Mouse (Mus musculus): Measurements from ENCODE around the gene Hoxa7. TPM values are rescaled to one million over a fixed set of nuclear protein-coding genes. Genes with fewer than 3 reads are reported as not detected.

Gene Hoxa7
- total RNA-seq, 2 experiments from 2014 or later = not detected

DNA sequence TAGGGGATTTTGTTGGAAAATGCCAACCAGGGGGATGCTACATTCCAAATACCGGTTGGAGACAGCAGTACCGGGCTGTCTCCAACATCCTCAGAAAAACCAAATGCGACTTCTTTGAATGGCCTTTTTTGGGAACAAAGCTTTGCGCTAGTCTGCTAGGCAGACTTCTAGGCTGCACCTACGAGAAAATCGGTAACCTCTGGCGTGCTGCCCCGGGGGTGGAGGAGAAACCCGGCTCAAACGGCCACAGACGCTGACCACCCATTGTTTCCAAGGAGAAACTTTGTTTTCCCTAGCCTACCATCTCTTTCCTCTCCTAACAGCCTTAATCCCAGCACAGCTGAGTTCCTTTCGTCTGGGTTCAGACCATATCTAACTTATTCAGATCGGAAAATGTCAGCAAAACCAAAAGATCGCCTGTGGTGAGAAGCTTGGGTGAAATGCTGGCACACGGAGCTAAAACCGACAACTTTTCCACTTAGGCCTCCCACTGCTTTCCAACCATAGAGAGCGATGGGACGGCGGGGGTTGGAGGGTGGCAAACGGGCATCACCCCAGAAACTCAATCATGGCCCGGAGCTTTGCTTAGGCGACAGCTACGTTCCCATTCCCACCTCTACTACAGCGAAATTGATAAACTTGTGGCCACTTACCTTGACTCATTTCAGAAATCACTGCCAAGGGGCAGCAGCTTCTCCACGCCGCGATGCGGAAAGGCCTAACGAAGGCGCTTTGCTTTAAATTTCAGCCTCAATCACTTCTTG lies 18.2 kb upstream of the Hoxa7 start:
- DNase-seq (ENCODE audit: low spot score in 2 of 2) = no peak

GRCm38 (mm10) chr6:52238976-52239375 lies 17.3 kb upstream of the Hoxa7 start:
- DNase-seq (ENCODE audit: low spot score in 2 of 2) = no peak

DNA sequence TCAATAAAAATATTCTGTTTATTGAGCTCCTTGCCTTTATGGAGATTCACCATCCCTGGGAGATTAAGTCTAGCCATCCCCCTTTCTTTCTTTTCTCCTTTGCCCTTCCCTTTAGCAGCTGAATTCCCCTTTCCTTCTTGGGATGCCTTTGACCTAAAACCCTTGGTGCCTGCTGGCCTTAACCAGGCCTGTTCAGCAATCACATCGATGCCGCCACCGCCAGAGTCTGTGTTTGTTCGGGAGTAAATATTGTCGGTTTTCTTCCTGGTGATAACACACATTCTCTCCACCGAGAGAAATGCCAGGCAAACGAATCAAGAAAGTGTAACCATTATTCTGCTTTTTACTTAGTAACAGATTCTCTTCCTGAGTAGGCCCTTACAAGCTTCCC lies 16.5 kb upstream of the Hoxa7 start:
- no peak for DNase-seq (ENCODE audit: low spot score in 2 of 2)

DNA sequence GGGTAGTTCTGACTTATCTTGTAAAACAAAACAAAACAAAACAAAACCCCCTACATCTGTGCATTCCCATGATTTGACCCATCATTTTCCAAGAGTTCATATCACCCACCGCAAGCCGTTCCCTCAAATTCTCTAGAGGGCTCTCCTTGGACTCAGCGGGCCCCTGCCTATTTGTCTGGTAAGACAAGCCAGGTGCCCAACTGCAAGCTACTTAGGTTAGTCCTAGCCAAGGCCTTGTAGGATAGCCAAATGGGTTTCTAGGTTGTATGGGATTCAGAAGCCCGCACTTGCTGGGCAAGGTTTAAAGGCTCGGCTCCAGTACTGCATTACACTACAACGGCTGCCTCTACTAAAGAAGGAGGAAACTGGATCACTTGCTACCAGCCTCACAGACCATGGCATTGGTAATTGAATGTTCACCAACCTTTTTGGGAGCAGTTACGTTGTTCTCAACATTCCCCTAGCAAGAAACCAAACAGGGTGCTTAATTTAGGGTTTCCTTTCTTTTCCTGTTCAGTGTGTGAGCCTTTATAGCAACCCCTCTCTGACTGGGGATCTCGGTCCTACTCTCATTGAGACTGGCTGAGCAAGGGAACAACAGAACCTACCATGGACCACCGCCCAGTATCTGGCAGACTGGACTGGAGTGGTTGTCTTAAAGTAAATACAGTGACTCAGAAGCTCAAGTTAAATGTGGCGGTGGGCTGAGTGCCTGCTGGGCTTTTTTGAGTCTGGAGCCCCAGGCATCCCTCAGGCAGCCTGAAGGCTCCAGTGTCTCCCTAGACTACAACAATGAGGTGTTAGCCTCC lies 15.9 kb upstream of the Hoxa7 start:
- DNase-seq (ENCODE audit: low spot score in 2 of 2) = no peak

- no peak for DNase-seq (ENCODE audit: low spot score in 2 of 2)
Measured at GRCm38 (mm10) chr6:52236806-52237205, 15.2 kb upstream of the Hoxa7 start.

GRCm38 (mm10) chr6:52235866-52236265 lies 14.2 kb upstream of the Hoxa7 start:
- no peak for DNase-seq (ENCODE audit: low spot score in 2 of 2)

DNA sequence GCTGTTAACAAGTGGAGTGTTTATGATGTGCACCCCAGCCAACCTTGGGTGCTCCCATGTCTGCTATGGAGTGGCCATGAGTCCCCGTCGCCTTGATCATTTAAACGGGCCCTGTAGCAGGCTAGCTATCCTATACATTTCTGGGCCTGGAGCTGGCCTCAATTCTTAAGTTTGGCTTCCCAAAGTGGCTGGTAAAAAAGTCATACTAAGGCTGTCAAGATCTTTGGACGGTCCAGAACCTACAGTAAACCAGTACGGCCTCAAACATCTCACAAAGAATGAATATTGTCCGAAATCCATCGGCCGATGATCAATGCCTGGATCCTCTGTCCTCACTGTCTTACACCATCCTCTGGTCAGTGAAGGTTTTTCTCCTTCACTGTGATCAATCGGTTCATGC lies 13.6 kb upstream of the Hoxa7 start:
- DNase-seq (ENCODE audit: low spot score in 2 of 2) = no peak

DNA sequence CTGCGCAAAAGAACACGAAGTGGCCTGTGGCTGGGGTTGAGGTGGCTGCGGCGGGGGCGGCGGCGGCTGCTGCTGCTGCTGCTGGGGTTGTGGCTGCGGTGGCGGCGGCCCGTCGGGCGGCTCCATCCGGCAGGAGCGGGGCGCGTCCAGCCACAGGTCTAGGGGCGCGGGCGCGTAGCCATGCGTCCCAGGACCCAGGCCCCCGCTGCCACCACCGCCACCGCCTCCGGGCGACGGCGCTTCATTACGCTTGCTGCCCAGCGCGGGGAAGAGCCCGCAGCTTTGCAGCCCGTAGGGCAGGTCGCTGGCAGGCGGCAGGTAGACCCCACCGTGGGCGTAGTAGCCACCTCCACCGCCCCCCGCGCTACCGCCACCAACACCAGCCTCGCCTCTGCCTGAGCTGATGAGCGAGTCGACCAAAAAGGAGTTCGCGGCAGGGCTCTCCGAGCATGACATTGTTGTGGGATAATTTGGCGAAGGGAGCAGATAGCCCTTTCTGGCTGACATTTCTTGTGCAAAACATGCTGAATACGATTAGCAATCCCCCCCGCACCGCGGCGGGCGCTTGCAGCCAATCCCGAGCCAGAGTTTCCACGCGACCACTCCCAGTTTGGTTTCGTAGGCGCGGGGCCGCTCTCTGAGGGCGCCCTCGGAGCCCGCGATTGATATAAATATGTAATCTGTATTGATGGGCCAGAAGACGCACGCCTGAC lies 12.9 kb upstream of the Hoxa7 start:
- DNase-seq (ENCODE audit: low spot score in 2 of 2) = no peak

- DNase-seq (ENCODE audit: low spot score in 2 of 2) = no peak
Measured at GRCm38 (mm10) chr6:52233546-52234427, 12.1 kb upstream of the Hoxa7 start.

GRCm38 (mm10) chr6:52232984-52233545 lies 11.4 kb upstream of the Hoxa7 start:
- no peak for DNase-seq (ENCODE audit: low spot score in 2 of 2)

DNA sequence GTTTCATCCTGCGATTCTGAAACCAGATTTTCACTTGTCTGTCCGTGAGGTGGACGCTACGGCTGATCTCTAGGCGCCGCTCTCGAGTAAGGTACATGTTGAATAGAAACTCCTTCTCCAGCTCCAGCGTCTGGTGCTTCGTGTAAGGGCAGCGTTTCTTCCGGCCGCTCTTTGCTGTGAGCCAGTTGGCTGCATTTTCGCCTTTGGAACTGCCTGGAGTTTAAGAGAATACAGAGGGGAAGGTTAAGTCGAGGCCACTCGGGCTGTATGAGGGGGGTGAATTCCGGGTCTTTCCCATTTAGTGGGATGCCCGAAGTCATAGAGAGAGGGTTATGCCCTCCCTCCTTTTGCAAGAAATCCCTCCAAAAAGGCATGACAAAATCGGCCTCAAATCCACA lies 10.9 kb upstream of the Hoxa7 start:
- no peak for DNase-seq (ENCODE audit: low spot score in 2 of 2)

GRCm38 (mm10) chr6:52231885-52232567 lies 10.4 kb upstream of the Hoxa7 start:
- no peak for DNase-seq (ENCODE audit: low spot score in 2 of 2)

DNA sequence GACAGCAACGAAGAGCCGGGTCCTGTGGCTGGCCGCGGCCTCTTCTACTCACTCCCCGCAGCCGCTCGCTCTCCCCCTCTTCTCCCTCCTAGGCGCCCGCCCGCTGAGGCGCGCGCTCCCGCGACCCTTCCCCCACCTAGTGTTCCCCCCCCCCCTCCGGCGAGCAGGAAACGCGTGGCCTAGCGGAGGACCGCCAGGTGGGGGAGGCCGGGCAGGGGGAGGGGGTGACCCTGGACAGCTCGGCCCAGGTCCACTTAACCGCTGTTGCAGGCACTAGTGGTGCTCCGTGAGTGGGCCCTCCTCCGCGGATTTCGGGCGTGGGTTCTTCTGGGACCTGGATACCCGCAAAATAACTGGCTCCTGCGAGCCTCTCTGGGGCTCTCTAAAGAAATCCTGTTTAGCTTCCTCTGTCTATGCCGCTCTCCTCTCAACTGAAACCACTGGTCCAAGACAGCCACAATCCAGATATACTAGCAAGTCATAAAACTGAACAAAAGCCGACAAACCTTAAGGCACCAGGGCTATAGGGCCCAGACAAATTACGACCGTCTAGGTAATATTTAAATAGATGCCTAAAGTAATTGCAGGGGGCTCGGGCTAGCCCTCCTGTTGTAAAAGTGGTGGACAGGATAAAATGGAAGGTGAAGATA lies 9.0 kb upstream of the Hoxa7 start, which contains the start of gene Hoxa9:
Gene Hoxa9, minus strand, starts transcription at position 574 of the 650 bp plus-strand sequence.
- DNase-seq (ENCODE audit: low spot score in 2 of 2) = no peak

GRCm38 (mm10) chr6:52229558-52230416 lies 8.1 kb upstream of the Hoxa7 start:
- DNase-seq (ENCODE audit: low spot score in 2 of 2) = no peak

- no peak for DNase-seq (ENCODE audit: low spot score in 2 of 2)
Measured at GRCm38 (mm10) chr6:52228475-52229465, 7.1 kb upstream of the Hoxa7 start.

GRCm38 (mm10) chr6:52227470-52228222 lies 6.0 kb upstream of the Hoxa7 start:
- no peak for DNase-seq (ENCODE audit: low spot score in 2 of 2)
